Mouse (Mus musculus) gonadal fat pad, adult 2 months (tissue): ENCODE measurements at regions not wholly inside any gene's neighbourhood (a gene's known extent, or its start where the extent isn't known, plus 50 kb on each side); places are given as distances from the start of the nearest gene placed in this dataset.
"Not testable (repeated sequence)": the region's sequence is repeated elsewhere in the genome, so short reads cannot be mapped to it uniquely, and the experiment has no call there.

Experiments used
- DNase-seq: peaks from one replicate; pipeline ENCODE4 v3.0.0-alpha.2; 2012; ENCODE audit warnings: low read depth

- no peak for DNase-seq
Measured at GRCm38 (mm10) chr2:78418561-78419338, 449.2 kb upstream of the Ube2e3 start.

- no peak for DNase-seq
Measured at GRCm38 (mm10) chr2:78416574-78417109, 451.3 kb upstream of the Ube2e3 start.

GRCm38 (mm10) chr2:78412985-78413384, 454.9 kb upstream of the Ube2e3 start:
- DNase-seq, result no peak

- DNase-seq, result no peak
Measured at GRCm38 (mm10) chr2:78403890-78404289, 457.7 kb upstream of the Cwc22 start.

GRCm38 (mm10) chr2:78399236-78399635, 453.1 kb upstream of the Cwc22 start:
- no peak for DNase-seq

GRCm38 (mm10) chr2:78396924-78397323, 450.7 kb upstream of the Cwc22 start:
- DNase-seq, result no peak

GRCm38 (mm10) chr2:78393090-78393489, 446.9 kb upstream of the Cwc22 start:
- no peak for DNase-seq

GRCm38 (mm10) chr2:78392425-78392824, 446.2 kb upstream of the Cwc22 start:
- DNase-seq, result no peak

- DNase-seq, result no peak
Measured at GRCm38 (mm10) chr2:78388001-78388400, 441.8 kb upstream of the Cwc22 start.

GRCm38 (mm10) chr2:78381234-78381633, 435.1 kb upstream of the Cwc22 start:
- no peak for DNase-seq

- DNase-seq, result no peak
Measured at GRCm38 (mm10) chr2:78331736-78332475, 385.7 kb upstream of the Cwc22 start.

- DNase-seq, result no peak
Measured at GRCm38 (mm10) chr2:78326091-78326490, 379.9 kb upstream of the Cwc22 start.

GRCm38 (mm10) chr2:78322216-78322965, 376.2 kb upstream of the Cwc22 start:
- DNase-seq, result no peak

GRCm38 (mm10) chr2:78311766-78312491, 365.8 kb upstream of the Cwc22 start:
- no peak for DNase-seq

GRCm38 (mm10) chr2:78309361-78309760, 363.2 kb upstream of the Cwc22 start:
- no peak for DNase-seq

GRCm38 (mm10) chr2:78306897-78307296, 360.7 kb upstream of the Cwc22 start:
- DNase-seq, result no peak

GRCm38 (mm10) chr2:78291665-78292064, 345.5 kb upstream of the Cwc22 start:
- DNase-seq, result no peak

GRCm38 (mm10) chr2:78284806-78285205, 338.6 kb upstream of the Cwc22 start:
- no peak for DNase-seq

GRCm38 (mm10) chr2:78283605-78284004, 337.4 kb upstream of the Cwc22 start:
- no peak for DNase-seq

- DNase-seq, result not testable (repeated sequence)
Measured at GRCm38 (mm10) chr2:78281846-78282245, 335.7 kb upstream of the Cwc22 start.

- DNase-seq, result no peak
Measured at GRCm38 (mm10) chr2:78280219-78280915, 334.2 kb upstream of the Cwc22 start.
